Mouse (Mus musculus) erythroblast, embryonic 14.5 days (primary cell): ENCODE measurements around the gene Duoxa1.

Source experiments
- GATA1 ChIP-seq: IDR thresholded peaks from 2 replicates; pipeline ENCODE4 v1.6.1; 2012; ENCODE audit warnings: low read length, inconsistent platforms, mixed read lengths
- TAL1 ChIP-seq: IDR thresholded peaks from 3 replicates; pipeline ENCODE4 v1.6.1; 2012; ENCODE audit warnings: low read length, inconsistent platforms, mixed read lengths

DNA sequence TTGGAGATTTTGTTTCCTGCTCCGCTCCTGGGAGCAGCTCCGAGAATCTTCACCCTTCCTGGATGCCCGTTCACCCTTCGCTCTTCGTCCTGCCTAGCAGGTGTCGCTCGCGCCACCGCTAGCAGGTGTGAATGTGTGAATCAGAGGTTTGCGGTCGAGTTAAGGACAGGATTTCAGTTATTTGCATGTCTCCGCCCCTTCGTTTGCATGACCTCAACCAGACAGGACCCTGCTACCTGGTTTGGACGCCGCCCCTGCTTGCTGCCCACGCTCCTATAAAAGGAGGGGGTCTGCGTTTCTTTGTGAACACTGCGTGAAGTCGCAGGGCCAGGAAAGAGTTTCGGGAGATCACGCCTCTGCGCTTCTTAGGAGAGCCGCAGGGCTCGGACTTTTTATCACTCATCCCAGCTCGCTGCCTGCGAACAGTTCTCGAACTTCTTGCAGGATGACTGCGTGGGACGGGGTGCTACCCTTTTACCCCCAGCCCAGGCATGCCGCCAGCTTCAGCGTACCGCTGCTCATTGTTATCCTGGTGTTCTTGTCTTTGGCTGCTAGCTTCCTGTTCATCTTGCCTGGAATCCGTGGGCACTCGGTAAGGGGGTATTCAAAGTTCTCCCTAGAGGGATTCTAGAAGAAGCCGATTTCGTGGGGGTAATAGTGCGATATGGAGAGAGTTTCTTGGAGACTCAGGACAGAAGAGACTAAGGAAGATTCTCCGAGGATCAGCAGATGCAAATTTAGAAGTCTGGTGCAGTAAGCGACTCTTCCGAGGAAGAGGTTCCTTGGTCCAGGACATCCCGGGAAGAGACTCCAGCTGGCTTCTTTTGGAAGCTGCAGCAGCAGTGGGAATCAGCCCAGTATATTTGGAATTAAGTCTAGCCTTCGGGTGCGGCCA, 14.7 kb downstream of the Duoxa1 start, which contains the start of gene Duoxa2:
- TF ChIP-seq GATA1 (no peak), TAL1 (no peak)
